Mouse (Mus musculus) liver, adult (tissue): ENCODE measurements around the gene Sptbn2.

Experiments
- GATA4 ChIP-seq: IDR thresholded peaks from 2 replicates; pipeline ENCODE4 v1.6.1; 2014; ENCODE audit warnings: mild to moderate bottlenecking, low read length; ENCODE audit not compliant: insufficient replicate concordance

Gene Sptbn2

GRCm38 (mm10) chr19:4713886-4714285 is 2.9 kb downstream of the Sptbn2 start:
- TF ChIP-seq GATA4, result no peak

DNA sequence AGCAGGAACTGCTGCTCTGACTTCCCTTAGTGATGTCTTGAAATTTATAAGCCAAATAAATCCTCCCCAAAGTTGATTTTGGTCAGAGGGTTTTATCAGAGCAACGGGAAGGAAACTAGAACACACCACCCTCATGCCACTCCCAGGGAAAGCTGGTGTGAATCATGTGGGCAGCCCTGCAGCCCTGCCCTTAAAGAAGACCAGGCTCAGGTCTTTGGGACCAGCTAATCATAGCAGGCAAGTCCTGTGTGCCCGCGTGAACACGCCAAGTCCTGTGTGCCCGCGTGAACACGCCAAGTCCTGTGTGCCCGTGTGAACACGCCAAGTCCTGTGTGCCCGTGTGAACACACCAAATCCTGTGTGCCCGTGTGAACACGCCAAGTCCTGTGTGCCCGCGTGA is 5.8 kb downstream of the Sptbn2 start:
- no peak for TF ChIP-seq GATA4

DNA sequence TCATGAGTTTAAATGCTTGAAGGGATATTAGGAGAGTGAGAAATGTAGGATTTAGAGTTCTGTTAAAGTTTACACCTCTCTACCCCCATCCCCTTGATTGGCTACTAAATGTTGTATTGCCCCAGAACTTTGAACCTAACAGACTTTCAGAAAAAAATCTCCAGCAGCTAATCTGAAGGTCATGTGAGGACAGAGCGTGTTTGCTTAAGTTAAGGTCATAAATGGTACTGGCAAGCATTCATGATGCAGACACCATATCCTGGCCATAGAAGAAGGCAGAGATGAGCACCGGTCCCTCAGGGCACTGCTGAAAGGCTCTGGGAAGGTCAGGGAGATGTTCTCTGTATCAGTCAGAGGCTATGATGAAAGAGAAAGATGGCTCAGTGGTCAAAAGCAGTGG is 6.3 kb downstream of the Sptbn2 start:
- TF ChIP-seq GATA4, result no peak

DNA sequence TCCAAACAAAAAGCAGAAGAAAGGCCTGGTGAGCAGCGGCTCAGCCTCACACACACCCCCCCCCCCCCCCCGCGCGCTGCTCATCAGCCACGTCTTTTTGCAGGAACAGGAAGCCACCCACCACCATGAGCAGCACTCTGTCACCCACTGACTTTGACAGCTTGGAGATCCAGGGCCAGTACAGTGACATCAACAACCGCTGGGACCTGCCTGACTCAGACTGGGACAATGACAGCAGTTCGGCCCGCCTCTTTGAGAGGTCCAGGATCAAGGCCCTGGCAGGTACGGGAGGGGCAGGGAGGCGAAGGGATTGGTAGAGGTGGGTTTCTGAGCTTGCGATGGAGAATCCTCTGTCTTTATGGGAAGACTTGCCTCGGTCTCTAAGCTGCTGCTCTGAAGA is 7.7 kb downstream of the Sptbn2 start:
- TF ChIP-seq GATA4, result no peak

DNA sequence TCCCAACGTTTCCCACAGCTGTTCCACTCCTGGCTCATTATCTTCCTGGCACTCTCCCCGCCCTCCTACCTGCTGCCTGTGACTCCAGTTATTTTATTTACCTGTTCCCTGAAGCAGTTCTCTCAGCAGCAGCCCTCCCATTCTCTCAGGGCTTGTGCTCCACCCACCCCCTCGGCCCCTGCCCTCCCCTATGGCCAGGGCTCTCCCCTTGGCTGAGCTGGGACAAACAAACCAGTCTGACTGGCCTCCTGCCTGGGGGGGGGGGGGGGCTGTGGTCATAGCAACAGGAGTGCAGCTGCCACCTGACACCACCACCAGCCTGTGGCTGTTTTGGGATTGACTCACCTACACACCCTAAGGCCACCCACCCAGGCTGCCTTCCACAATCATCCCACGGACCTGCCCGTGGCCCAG is 8.4 kb downstream of the Sptbn2 start:
- TF ChIP-seq GATA4, result no peak

GRCm38 (mm10) chr19:4720112-4720511 is 9.1 kb downstream of the Sptbn2 start:
- TF ChIP-seq GATA4, result no peak

- TF ChIP-seq GATA4, result no peak
These were observed 9.8 kb downstream of the Sptbn2 start for GRCm38 (mm10) chr19:4720671-4721244.

DNA sequence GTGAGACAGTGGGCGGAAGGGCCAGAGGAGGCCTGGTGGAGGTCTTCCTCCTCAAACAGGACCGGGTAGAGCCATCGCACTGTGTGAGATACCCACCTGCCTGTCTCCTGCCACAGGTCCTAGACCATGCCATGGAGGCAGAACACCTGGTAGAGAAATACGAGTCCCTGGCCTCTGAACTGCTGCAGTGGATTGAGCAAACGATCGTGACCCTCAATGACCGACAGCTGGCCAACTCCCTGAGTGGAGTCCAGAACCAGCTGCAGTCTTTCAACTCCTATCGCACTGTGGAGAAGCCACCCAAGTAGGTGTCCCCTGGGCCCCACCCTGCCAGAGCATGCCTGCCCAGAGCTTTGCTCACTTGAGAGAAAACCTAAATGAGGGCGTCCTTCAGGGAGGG is 18.2 kb downstream of the Sptbn2 start:
- TF ChIP-seq GATA4, result no peak

- TF ChIP-seq GATA4, result no peak
These were observed 22.1 kb downstream of the Sptbn2 start for GRCm38 (mm10) chr19:4733052-4733451.

DNA sequence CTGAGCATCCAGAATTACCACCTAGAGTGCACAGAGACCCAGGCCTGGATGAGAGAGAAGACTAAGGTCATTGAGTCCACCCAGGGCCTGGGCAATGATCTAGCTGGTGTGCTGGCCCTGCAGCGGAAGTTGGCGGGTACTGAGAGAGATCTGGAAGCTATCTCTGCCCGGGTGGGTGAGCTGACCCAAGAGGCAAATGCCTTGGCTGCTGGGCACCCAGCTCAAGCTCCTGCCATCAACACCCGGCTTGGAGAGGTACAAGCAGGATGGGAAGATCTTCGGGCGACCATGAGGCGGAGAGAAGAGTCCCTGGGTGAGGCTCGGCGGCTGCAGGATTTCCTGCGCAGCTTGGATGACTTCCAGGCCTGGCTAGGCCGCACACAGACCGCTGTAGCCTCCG is 26.9 kb downstream of the Sptbn2 start:
- TF ChIP-seq GATA4, result no peak

GRCm38 (mm10) chr19:4739053-4739452 is 28.1 kb downstream of the Sptbn2 start:
- TF ChIP-seq GATA4, result no peak

GRCm38 (mm10) chr19:4739762-4740161 is 28.8 kb downstream of the Sptbn2 start:
- TF ChIP-seq GATA4, result no peak

DNA sequence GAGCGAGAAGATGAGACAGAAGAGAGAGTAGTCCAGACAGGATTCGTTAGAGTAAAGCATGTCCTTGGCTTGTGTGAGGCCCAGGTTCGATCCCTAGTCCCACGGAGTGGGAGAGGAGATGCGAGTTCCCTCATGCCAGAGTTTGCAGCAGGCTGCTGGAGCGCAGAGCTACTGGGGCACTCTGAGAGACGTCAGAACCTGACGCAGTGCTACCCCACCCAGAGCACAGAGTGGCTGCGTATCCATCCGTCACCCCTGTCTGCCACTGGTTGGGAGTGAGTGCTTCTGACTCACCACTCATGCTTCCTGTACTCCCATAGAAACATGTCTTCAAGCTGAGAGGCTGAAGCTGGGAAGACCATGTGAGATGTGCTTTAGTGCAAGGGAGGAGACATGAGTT is 30.5 kb downstream of the Sptbn2 start:
- no peak for TF ChIP-seq GATA4

DNA sequence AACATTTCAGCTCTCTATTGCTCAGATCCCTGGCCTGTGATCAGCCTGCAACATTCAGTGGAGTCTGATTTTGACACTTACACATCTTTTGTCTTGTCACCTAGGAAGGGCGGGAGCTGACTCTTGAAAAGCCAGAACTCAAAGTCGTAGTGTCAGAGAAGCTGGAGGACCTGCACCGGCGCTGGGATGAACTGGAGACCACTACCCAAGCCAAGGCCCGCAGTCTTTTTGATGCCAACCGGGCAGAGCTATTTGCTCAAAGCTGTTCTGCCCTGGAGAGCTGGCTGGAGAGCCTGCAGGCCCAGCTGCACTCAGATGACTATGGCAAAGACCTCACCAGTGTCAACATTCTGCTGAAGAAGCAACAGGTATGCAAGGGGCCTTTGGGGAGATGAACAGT is 31.3 kb downstream of the Sptbn2 start:
- no peak for TF ChIP-seq GATA4

DNA sequence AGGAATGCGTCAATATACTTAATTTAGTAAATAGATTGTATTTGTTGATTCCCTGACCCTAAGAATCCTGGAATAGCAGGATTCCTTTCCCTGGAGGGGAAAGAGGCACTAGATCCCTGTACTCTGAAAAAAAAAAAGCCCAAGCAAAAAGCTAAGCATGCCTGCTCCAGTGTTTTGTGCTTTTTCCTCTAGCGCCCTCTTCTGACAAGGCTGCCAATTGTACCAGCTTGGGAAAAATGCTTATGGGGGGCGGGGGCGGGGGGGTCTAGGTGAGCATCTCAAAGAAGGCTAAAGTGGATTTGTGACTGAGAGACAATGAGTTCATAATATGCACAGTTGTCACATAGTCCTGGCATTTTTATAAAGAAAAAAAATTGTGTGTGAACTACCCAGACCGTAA is 32.6 kb downstream of the Sptbn2 start:
- no peak for TF ChIP-seq GATA4

DNA sequence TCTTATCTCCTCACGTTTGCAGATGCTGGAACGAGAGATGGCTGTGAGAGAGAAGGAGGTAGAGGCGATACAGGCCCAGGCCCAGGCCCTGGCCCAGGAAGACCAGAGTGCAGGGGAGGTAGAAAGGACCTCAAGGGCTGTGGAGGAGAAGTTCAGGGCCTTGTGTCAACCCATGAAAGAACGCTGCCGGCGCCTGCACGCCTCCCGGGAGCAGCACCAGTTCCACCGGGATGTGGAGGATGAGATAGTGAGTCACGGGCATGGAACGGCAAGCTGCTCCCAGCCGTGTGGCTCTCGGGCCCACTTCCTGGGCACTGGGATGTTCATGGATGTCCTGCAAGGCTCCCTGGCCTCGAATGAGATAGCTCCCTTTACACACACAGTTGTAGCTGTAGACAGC is 33.1 kb downstream of the Sptbn2 start:
- TF ChIP-seq GATA4, result no peak

GRCm38 (mm10) chr19:4745057-4745456 is 34.1 kb downstream of the Sptbn2 start:
- TF ChIP-seq GATA4, result no peak

DNA sequence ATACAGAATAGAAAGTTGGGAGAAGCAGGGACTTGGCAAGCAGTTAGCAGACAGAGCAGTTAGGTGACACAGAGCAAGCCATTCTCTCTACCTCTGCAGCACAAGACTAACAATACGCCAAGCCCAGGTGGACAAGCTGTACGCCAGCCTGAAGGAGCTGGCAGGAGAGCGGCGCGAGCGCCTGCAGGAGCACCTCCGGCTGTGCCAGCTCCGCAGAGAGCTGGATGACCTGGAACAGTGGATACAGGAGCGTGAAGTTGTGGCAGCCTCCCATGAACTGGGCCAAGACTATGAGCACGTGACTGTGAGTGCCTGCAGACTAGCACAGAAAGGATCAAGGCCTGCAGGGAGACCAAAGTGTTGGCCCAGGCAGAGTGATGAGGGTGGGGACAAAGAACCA is 34.7 kb downstream of the Sptbn2 start:
- TF ChIP-seq GATA4, result no peak
